Mouse (Mus musculus) CH12.LX (cell line): Measurements from ENCODE around the gene Ppp6r3. TPM values are rescaled to one million over a fixed set of nuclear protein-coding genes. Genes with fewer than 3 reads are reported as not detected.

Experiments used
- DNase-seq: peaks from one replicate; pipeline ENCODE4 v3.0.0-alpha.2; 2013; ENCODE audit errors: extremely low read depth
- H3K27ac ChIP-seq: 2 replicates; pipeline ENCODE4 v1.5.1; 2012; ENCODE audit warnings: low read depth, mild to moderate bottlenecking, control low read depth, moderate library complexity; ENCODE audit not compliant: insufficient read depth
- H3K27me3 ChIP-seq: replicated peaks from 2 replicates; pipeline ENCODE3; 2012; ENCODE audit warnings: inconsistent platforms
- H3K36me3 ChIP-seq, 2 experiments: replicated peaks in 1 of 2; 2 replicates each; pipeline versions ENCODE3 to v1.6.1; 2012; ENCODE audit warnings: inconsistent platforms in 1 of 2, low read length in 1 of 2, mild to moderate bottlenecking in 1 of 2, mixed read lengths in 1 of 2, moderate library complexity in 1 of 2; ENCODE audit not compliant: control insufficient read depth in 1 of 2, insufficient read depth in 1 of 2
- H3K4me1 ChIP-seq, 2 experiments: 2 replicates each; pipeline ENCODE4 v1.6.1; 2012; ENCODE audit warnings: inconsistent platforms in 1 of 2, moderate library complexity in 1 of 2; ENCODE audit not compliant: insufficient read depth in 2 of 2, control insufficient read depth in 1 of 2
- H3K4me2 ChIP-seq: 2 replicates; pipeline ENCODE4 v1.6.1; 2012; ENCODE audit warnings: low read depth, mild to moderate bottlenecking, control low read depth; ENCODE audit not compliant: poor library complexity, insufficient read depth, severe bottlenecking
- H3K4me3 ChIP-seq, 3 experiments: fragments of 150-350 bp in 1 of 3; sonication (generic) in 1 of 3; replicated peaks in 1 of 3; 2 replicates each; pipeline versions ENCODE3 to v1.5.1; 2011 to 2012; ENCODE audit warnings: low read depth in 2 of 3, low read length in 2 of 3, mild to moderate bottlenecking in 2 of 3, moderate library complexity in 2 of 3, control low read depth in 1 of 3, improper control_type of control experiment in 1 of 3, inconsistent platforms in 1 of 3, mixed read lengths in 1 of 3; ENCODE audit not compliant: poor library complexity in 1 of 3
- H3K79me2 ChIP-seq: replicated peaks from 2 replicates; pipeline ENCODE4 v1.6.1; 2012; ENCODE audit warnings: mild to moderate bottlenecking, moderate library complexity; ENCODE audit not compliant: control insufficient read depth, poor library complexity, insufficient read depth, severe bottlenecking; ENCODE audit errors: extremely low read depth
- H3K9ac ChIP-seq: 2 replicates; pipeline ENCODE4 v1.6.1; 2012; ENCODE audit warnings: low read depth, mild to moderate bottlenecking, control low read depth, moderate library complexity; ENCODE audit not compliant: insufficient read depth
- H3K9me3 ChIP-seq: replicated peaks from 2 replicates; pipeline ENCODE3; 2012; ENCODE audit warnings: low read length, inconsistent platforms, mixed read lengths
- BHLHE40 ChIP-seq: IDR thresholded peaks from 2 replicates; pipeline ENCODE4 v1.6.1; 2011; ENCODE audit warnings: mild to moderate bottlenecking, low read depth, low read length, improper control_type of control experiment
- CHD2 ChIP-seq: IDR thresholded peaks from 2 replicates; pipeline ENCODE4 v1.6.1; 2011; ENCODE audit warnings: low read length, improper control_type of control experiment
- CTCF ChIP-seq, 2 experiments: IDR thresholded peaks in 1 of 2; conservative IDR thresholded peaks in 1 of 2; 2 replicates each; pipeline ENCODE4 v1.5.1; 2011 to 2012; ENCODE audit warnings: low read depth in 2 of 2, low read length in 2 of 2, improper control_type of control experiment in 1 of 2, inconsistent platforms in 1 of 2, mild to moderate bottlenecking in 1 of 2, moderate library complexity in 1 of 2
- ELF1 ChIP-seq: IDR thresholded peaks from 2 replicates; pipeline ENCODE4 v1.6.1; 2014; ENCODE audit warnings: low read depth, mild to moderate bottlenecking, inconsistent platforms, low read length, improper control_type of control experiment
- EP300 ChIP-seq: IDR thresholded peaks from 2 replicates; pipeline ENCODE4 v1.6.1; 2011; ENCODE audit warnings: low read length, improper control_type of control experiment
- HCFC1 ChIP-seq: IDR thresholded peaks from 2 replicates; pipeline ENCODE4 v1.6.1; 2012; ENCODE audit warnings: low read depth, mild to moderate bottlenecking, inconsistent platforms, low read length, improper control_type of control experiment
- JUN ChIP-seq: IDR thresholded peaks from 2 replicates; pipeline ENCODE4 v1.6.1; 2011; ENCODE audit warnings: low read depth, mild to moderate bottlenecking, low read length, improper control_type of control experiment, moderate library complexity; ENCODE audit not compliant: insufficient read depth
- JUND ChIP-seq: conservative IDR thresholded peaks from 2 replicates; pipeline ENCODE4 v1.6.1; 2011; ENCODE audit warnings: low read depth, low read length, improper control_type of control experiment
- KAT2A ChIP-seq: IDR thresholded peaks from 2 replicates; pipeline ENCODE4 v1.6.1; 2012; ENCODE audit warnings: low read length, improper control_type of control experiment, inconsistent platforms; ENCODE audit not compliant: insufficient replicate concordance
- MAFK ChIP-seq: IDR thresholded peaks from 2 replicates; pipeline ENCODE4 v1.6.1; 2011; ENCODE audit warnings: low read length, improper control_type of control experiment; ENCODE audit not compliant: insufficient replicate concordance
- MAX ChIP-seq: IDR thresholded peaks from 2 replicates; pipeline ENCODE4 v1.6.1; 2011; ENCODE audit warnings: low read length, improper control_type of control experiment
- MAZ ChIP-seq: IDR thresholded peaks from 2 replicates; pipeline ENCODE4 v1.6.1; 2012; ENCODE audit warnings: low read depth, mild to moderate bottlenecking, inconsistent platforms, low read length, improper control_type of control experiment, moderate library complexity
- MEF2A ChIP-seq: IDR thresholded peaks from 2 replicates; pipeline ENCODE4 v1.6.1; 2014; ENCODE audit warnings: low read depth, mild to moderate bottlenecking, inconsistent platforms, low read length, improper control_type of control experiment, borderline replicate concordance
- MXI1 ChIP-seq: IDR thresholded peaks from 2 replicates; pipeline ENCODE4 v1.6.1; 2011; ENCODE audit warnings: mild to moderate bottlenecking, low read depth, low read length, improper control_type of control experiment
- NELFE ChIP-seq: IDR thresholded peaks from 2 replicates; pipeline ENCODE4 v1.6.1; 2011; ENCODE audit warnings: low read depth, low read length, improper control_type of control experiment
- NRF1 ChIP-seq: IDR thresholded peaks from 2 replicates; pipeline ENCODE4 v1.6.1; 2014; ENCODE audit warnings: low read depth, mild to moderate bottlenecking, inconsistent platforms, low read length, improper control_type of control experiment, moderate library complexity
- POLR2A ChIP-seq: IDR thresholded peaks from 2 replicates; pipeline ENCODE4 v1.6.1; 2011; ENCODE audit warnings: low read depth, mild to moderate bottlenecking, improper control_type of control experiment, low read length
- POLR2AphosphoS2 ChIP-seq: IDR thresholded peaks from 2 replicates; pipeline ENCODE4 v1.6.1; 2011; ENCODE audit warnings: low read depth, low read length, improper control_type of control experiment
- RAD21 ChIP-seq: IDR thresholded peaks from 2 replicates; pipeline ENCODE4 v1.6.1; 2011; ENCODE audit warnings: low read depth, mild to moderate bottlenecking, low read length, improper control_type of control experiment, moderate library complexity
- SMC3 ChIP-seq: IDR thresholded peaks from 2 replicates; pipeline ENCODE4 v1.6.1; 2011; ENCODE audit warnings: low read depth, low read length, improper control_type of control experiment
- TCF12 ChIP-seq: IDR thresholded peaks from 2 replicates; pipeline ENCODE4 v1.6.1; 2014; ENCODE audit warnings: low read depth, mild to moderate bottlenecking, inconsistent platforms, low read length, improper control_type of control experiment
- UBTF ChIP-seq: IDR thresholded peaks from 2 replicates; pipeline ENCODE4 v1.6.1; 2012; ENCODE audit warnings: low read depth, mild to moderate bottlenecking, inconsistent platforms, low read length, improper control_type of control experiment, moderate library complexity
- USF2 ChIP-seq: conservative IDR thresholded peaks from 2 replicates; pipeline ENCODE4 v1.6.1; 2011; ENCODE audit warnings: low read depth, low read length, improper control_type of control experiment
- ZC3H11A ChIP-seq: IDR thresholded peaks from 2 replicates; pipeline ENCODE4 v1.6.1; 2012; ENCODE audit warnings: low read depth, mild to moderate bottlenecking, inconsistent platforms, low read length, improper control_type of control experiment
- ZMIZ1 ChIP-seq: IDR thresholded peaks from 2 replicates; pipeline ENCODE4 v1.6.1; 2012; ENCODE audit warnings: low read depth, mild to moderate bottlenecking, inconsistent platforms, low read length, improper control_type of control experiment
- ZNF384 ChIP-seq: IDR thresholded peaks from 2 replicates; pipeline ENCODE4 v1.6.1; 2012; ENCODE audit warnings: low read depth, low read length, improper control_type of control experiment, inconsistent platforms
- dilution Hi-C: fragments of 300-500 bp; cut with MboI; formaldehyde crosslinking; loops from 2 replicates; pipeline ENCODE4 v1.14.3; 2020; ENCODE audit warnings: low sequenced_read_pairs; ENCODE audit not compliant: extremely low pct_unique_long_range_greater_than_20kb, extremely low pct_ligation_motif_present
- in situ Hi-C: fragments of 300-500 bp; cut with MboI; formaldehyde crosslinking; loops from 3 replicates; pipeline ENCODE4 v1.14.3; 2019; ENCODE audit warnings: low sequenced_read_pairs, low pct_ligation_motif_present, low pct_unique_long_range_greater_than_20kb, mixed read lengths
- polyA plus RNA-seq: library from polyadenylated mRNA; unstranded; fragments of >175 nt; gene quantifications from 2 replicates; pipeline ENCODE4 v1.2.1, GENCODE M21; 2012; ENCODE audit warnings: low read depth; ENCODE audit not compliant: insufficient read length
- total RNA-seq, 2 experiments: library from RNA; depleted of rRNA; stranded (reverse); fragments of 300-350 nt in 1 of 2; fragments of >200 nt in 1 of 2; gene quantifications; 2 replicates each; pipeline ENCODE4 v1.2.3; 2012 to 2014

Ppp6r3 gene
- total and polyA plus RNA-seq, 3 experiments, result 68.5 to 94.6 (median 72.3) TPM

GRCm38 (mm10) chr19:3540254-3540653 is 35.3 kb downstream of the Ppp6r3 start:
- no peaks in the 10 kb centered on the region for H3K9me3 ChIP-seq
- H3K27ac ChIP-seq, result no peak overlapping the region
- peaks cover 70% of the 10 kb centered on the region for H3K79me2 ChIP-seq
- H3K27me3 ChIP-seq, result no peaks in the 10 kb centered on the region
- TF ChIP-seq EP300 (no peak), ELF1 (no peak), MEF2A (no peak), MXI1 (no peak), JUND (no peak), TCF12 (no peak), KAT2A (no peak), NELFE (no peak), MAFK (no peak), BHLHE40 (no peak), RAD21 (no peak), NRF1 (no peak), POLR2A (no peak), SMC3 (no peak), ZC3H11A (no peak), MAX (no peak), ZMIZ1 (no peak), UBTF (no peak), CTCF (conservative IDR thresholded peaks at IDR 0.05 in 1 of 2, IDR thresholded peaks at IDR 0.05 in 1 of 2; ENCODE audit: low read depth in 2 of 2, low read length in 2 of 2) (no peak), USF2 (no peak)
- H3K9ac ChIP-seq, result no peak overlapping the region
- in situ Hi-C loops (no loop called here), dilution Hi-C loops (no loop called here)
- H3K4me2 ChIP-seq, result no peak overlapping the region
- H3K4me1 ChIP-seq, result peaks cover 20 to 56% of the 10 kb centered on the region in 2 experiments
- no peak for DNase-seq
- H3K36me3 ChIP-seq, result peaks cover 17 to 51% of the 10 kb centered on the region in 2 experiments
- H3K4me3 ChIP-seq, result no peak overlapping the region

GRCm38 (mm10) chr19:3539456-3539855 is 36.1 kb downstream of the Ppp6r3 start:
- no peaks in the 10 kb centered on the region for H3K9me3 ChIP-seq
- H3K4me2 ChIP-seq, result no peak overlapping the region
- dilution Hi-C loops, result no loop called here
- DNase-seq, result no peak
- H3K9ac ChIP-seq, result no peak overlapping the region
- H3K27me3 ChIP-seq, result no peaks in the 10 kb centered on the region
- in situ Hi-C loops, result no loop called here
- peaks cover 19 to 58% of the 10 kb centered on the region in 2 experiments for H3K4me1 ChIP-seq
- no peak overlapping the region for H3K27ac ChIP-seq
- no peak overlapping the region for H3K4me3 ChIP-seq
- TF ChIP-seq ZNF384, result no peak
- TF ChIP-seq MAZ, result no peak
- TF ChIP-seq ELF1, result no peak
- TF ChIP-seq ZMIZ1, result no peak
- TF ChIP-seq TCF12, result no peak
- TF ChIP-seq JUN, result no peak
- no peak for TF ChIP-seq CTCF (conservative IDR thresholded peaks at IDR 0.05 in 1 of 2, IDR thresholded peaks at IDR 0.05 in 1 of 2; ENCODE audit: low read depth in 2 of 2, low read length in 2 of 2)
- no peak for TF ChIP-seq HCFC1
- no peak for TF ChIP-seq POLR2AphosphoS2
- no peak for TF ChIP-seq CHD2
- peaks cover 14 to 51% of the 10 kb centered on the region in 2 experiments for H3K36me3 ChIP-seq
- H3K79me2 ChIP-seq, result peaks cover 70% of the 10 kb centered on the region
